Mouse (Mus musculus): Measurements from ENCODE around the gene Col7a1.

DNA sequence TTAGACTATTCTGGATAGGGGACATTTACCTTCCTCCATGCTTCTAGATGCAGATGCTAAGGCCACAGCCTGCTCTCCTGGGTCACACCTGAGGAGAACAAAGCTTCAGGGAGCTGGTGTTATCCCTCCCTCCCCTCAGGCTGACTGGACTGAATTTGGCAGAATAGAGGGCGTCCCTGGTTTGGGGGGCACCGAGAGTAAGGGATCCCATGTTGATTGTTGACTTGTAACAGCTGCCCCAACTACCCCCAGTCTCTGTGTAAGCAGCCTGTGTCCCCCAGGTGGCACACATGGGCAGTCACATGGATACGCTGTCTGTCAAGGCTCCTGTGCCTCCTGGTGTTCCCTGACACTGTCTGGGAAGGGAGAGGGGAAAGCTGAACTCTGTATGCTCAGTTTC is 75.0 kb downstream of the Col7a1 start:
- TF ChIP-seq CTCF (conservative IDR thresholded peaks at IDR 0.05; ENCODE audit: low read length) (no peak), NANOG (IDR thresholded peaks at IDR 0.05; ENCODE audit: borderline replicate concordance, low read length) (no peak)

All from E14TG2a.4 (cell line).